Mouse (Mus musculus): ENCODE data around the gene Oprl1.

- no peak for TF ChIP-seq POLR2A (IDR thresholded peaks at IDR 0.05; ENCODE audit: extremely low read depth, insufficient read depth, low read length)
- TF ChIP-seq CTCF (IDR thresholded peaks at IDR 0.05; ENCODE audit: low read depth, low read length), result 0 out of 2 replicates have a peak, but pooled peaks have one; percentile 9
These were observed 39.4 kb upstream of the Oprl1 start for GRCm38 (mm10) chr2:181675454-181675853.
